Mouse (Mus musculus): ENCODE measurements around the gene Slc39a13.

- TF ChIP-seq CTCF (conservative IDR thresholded peaks at IDR 0.05; ENCODE audit: low read length) (no peak), NANOG (IDR thresholded peaks at IDR 0.05; ENCODE audit: borderline replicate concordance, low read length) (no peak), POU5F1 (IDR thresholded peaks at IDR 0.05; ENCODE audit: borderline replicate concordance, low read length) (no peak)
Measured at GRCm38 (mm10) chr2:91090827-91091226, 20.6 kb upstream of the Slc39a13 start.

Measured in E14TG2a.4 (cell line).